Mouse (Mus musculus) neural tube, embryonic 14.5 days (tissue): ENCODE measurements around the gene Myo5c. TPM values are rescaled to one million over a fixed set of nuclear protein-coding genes. Genes with fewer than 3 reads are reported as not detected.

Experiments
- ATAC-seq: fragments of 200-750 bp; cut with Nextera tagmentation; 2 replicates; pipeline ENCODE4 v1.8.0; 2017; ENCODE audit warnings: low read depth, mild to moderate bottlenecking, moderate TSS enrichment, moderate library complexity
- H3K27ac ChIP-seq: fragments of 300-500 bp; sonication (generic); 2 replicates; pipeline ENCODE4 v1.5.1; 2014; ENCODE audit warnings: low read depth, mild to moderate bottlenecking, control low read depth, low read length, moderate library complexity, mixed read lengths
- H3K27me3 ChIP-seq: fragments of 300-500 bp; sonication (generic); 2 replicates; pipeline ENCODE4 v1.6.1; 2014; ENCODE audit warnings: low read length; ENCODE audit not compliant: control insufficient read depth, insufficient read depth
- H3K36me3 ChIP-seq: fragments of 300-500 bp; sonication (generic); 2 replicates; pipeline ENCODE4 v1.6.1; 2014; ENCODE audit warnings: low read length, mixed read lengths; ENCODE audit not compliant: control insufficient read depth, insufficient read depth
- H3K4me1 ChIP-seq: fragments of 300-500 bp; sonication (generic); 2 replicates; pipeline ENCODE4 v1.6.1; 2014; ENCODE audit warnings: low read length; ENCODE audit not compliant: control insufficient read depth, insufficient read depth
- H3K4me2 ChIP-seq: fragments of 300-500 bp; sonication (generic); 2 replicates; pipeline ENCODE4 v1.6.1; 2014; ENCODE audit warnings: mild to moderate bottlenecking, low read depth, low read length, control low read depth
- H3K4me3 ChIP-seq: fragments of 300-500 bp; sonication (generic); 2 replicates; pipeline ENCODE4 v1.5.1; 2014; ENCODE audit warnings: low read depth, low read length, control low read depth, mixed read lengths
- H3K9ac ChIP-seq: fragments of 300-500 bp; sonication (generic); replicated peaks from 2 replicates; pipeline ENCODE4 v1.6.1; 2014; ENCODE audit warnings: low read depth, mild to moderate bottlenecking, control low read depth, low read length, mixed read lengths
- H3K9me3 ChIP-seq: fragments of 300-500 bp; sonication (generic); 2 replicates; pipeline ENCODE4 v1.6.1; 2016; ENCODE audit warnings: low read length; ENCODE audit not compliant: control insufficient read depth
- WGBS: fragments of 180-500 bp; shearing (Covaris S2); extraction: QIAGEN DNeasy Blood & Tissue Kit; methylation state at CpG from one replicate; pipeline ENCODE4 v1.1.7; 2014; 5-methylcytosine and 5-hydroxymethylcytosine counted together
- polyA plus RNA-seq: library from polyadenylated mRNA; unstranded; fragments of >200 nt; fragmentation: Nextera tagmentation; extraction: Ambion mirVana; gene quantifications from 2 replicates; pipeline ENCODE4 v1.2.1, GENCODE M21; 2014

Gene Myo5c
- polyA plus RNA-seq, 1 experiment from 2014 or later: 0.84 TPM

DNA sequence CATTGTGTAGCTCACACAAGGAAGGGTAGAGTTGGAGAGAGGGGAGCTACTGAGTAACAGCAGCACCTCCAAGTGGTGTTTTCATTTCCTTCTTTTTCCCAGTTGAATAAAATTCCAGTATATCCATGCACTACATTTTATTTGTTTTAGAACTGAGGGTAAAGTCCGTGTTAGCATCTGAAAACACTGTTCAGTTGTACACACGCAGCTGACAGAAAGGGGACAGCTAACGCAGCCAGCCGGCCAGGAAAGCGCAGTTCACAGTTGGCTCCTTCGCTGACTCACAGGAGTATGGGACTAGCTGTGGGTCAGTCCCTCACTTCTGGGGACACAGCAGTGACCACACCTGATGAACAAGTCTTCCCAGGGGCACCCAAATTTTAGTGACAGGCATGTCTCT, 35.3 kb downstream of the Myo5c start:
- H3K27me3 ChIP-seq: no peaks in the 10 kb centered on the region
- H3K4me1 ChIP-seq: no peaks in the 10 kb centered on the region
- no peak overlapping the region for H3K9ac ChIP-seq
- H3K4me3 ChIP-seq: no peak overlapping the region
- no peaks in the 10 kb centered on the region for H3K36me3 ChIP-seq
- no peaks in the 10 kb centered on the region for H3K9me3 ChIP-seq
- no peak for ATAC-seq
- WGBS: 84% methylated on average over 6 of the region's 6 CpGs
- H3K27ac ChIP-seq: no peak overlapping the region
- H3K4me2 ChIP-seq: no peak overlapping the region

DNA sequence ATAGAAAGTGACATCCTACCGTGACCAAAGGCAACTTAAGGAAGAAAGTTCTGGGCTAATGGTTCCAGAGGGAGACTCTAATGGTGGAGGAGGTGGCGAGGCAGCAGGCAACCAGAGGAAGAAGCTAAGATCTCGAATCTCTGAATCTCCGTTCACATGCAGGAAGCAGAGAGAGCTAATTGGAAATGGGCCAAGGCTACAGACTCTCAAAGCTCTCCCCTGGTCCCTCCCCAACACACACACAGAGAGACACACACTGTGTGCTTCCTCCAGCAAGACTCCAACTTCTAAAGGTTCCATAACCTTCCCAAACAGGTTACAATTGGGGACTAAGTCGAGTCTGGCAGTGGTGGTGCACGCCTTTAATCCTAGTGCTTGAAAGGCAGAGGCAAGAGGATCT, 38.6 kb downstream of the Myo5c start:
- no peak overlapping the region for H3K4me2 ChIP-seq
- no peaks in the 10 kb centered on the region for H3K9me3 ChIP-seq
- H3K4me3 ChIP-seq: no peak overlapping the region
- H3K4me1 ChIP-seq: no peaks in the 10 kb centered on the region
- no peak for ATAC-seq
- no peak overlapping the region for H3K27ac ChIP-seq
- H3K36me3 ChIP-seq: no peaks in the 10 kb centered on the region
- H3K27me3 ChIP-seq: no peaks in the 10 kb centered on the region
- no peak overlapping the region for H3K9ac ChIP-seq
- WGBS: 70% methylated on average over 6 of the region's 6 CpGs

DNA sequence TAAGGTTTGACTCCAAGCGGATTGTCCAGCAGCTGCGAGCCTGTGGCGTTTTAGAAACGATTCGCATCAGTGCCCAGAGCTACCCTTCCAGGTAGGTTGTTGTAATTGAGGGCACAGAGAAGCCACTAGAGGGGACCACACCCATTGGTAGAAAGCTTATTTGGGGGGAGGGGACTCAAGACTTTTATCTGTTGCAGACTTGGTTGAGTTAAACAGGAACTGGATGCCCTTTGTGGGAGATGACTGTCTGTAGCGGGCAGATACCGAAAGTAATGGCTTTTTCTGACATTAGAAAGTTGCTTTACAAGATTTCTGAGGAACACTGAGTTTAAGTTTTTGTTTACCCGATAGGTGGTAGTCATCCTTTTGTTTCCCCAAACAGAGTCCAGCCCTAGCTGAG, 39.7 kb downstream of the Myo5c start:
- no peak overlapping the region for H3K4me3 ChIP-seq
- WGBS: 95% methylated on average over 8 of the region's 8 CpGs
- no peak overlapping the region for H3K4me2 ChIP-seq
- H3K9ac ChIP-seq: no peak overlapping the region
- H3K4me1 ChIP-seq: no peaks in the 10 kb centered on the region
- no peaks in the 10 kb centered on the region for H3K9me3 ChIP-seq
- H3K27ac ChIP-seq: no peak overlapping the region
- no peak for ATAC-seq
- H3K36me3 ChIP-seq: no peaks in the 10 kb centered on the region
- no peaks in the 10 kb centered on the region for H3K27me3 ChIP-seq

DNA sequence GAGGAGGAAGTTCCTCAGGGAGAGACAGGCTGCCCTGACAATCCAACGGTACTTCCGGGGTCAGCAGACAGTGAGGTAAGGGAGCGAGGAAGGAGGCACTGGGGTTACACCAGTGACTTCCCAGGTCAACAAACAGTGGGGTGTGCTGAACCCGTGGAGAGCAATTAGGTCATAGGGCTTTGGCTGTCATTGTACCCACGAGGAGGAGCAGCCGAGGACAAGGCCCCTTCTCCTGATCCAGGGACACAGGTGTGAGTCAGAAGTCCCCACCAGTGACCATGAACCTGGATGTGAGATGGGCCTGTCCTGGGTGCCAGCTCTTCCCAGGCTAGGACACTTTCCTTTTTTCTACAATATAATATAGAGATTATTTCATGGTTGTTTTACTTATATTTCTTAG, 41.8 kb downstream of the Myo5c start:
- H3K36me3 ChIP-seq: no peaks in the 10 kb centered on the region
- 75% methylated on average over 6 of the region's 6 CpGs for WGBS
- no peak overlapping the region for H3K9ac ChIP-seq
- H3K4me3 ChIP-seq: no peak overlapping the region
- no peak overlapping the region for H3K27ac ChIP-seq
- no peak overlapping the region for H3K4me2 ChIP-seq
- no peaks in the 10 kb centered on the region for H3K9me3 ChIP-seq
- no peaks in the 10 kb centered on the region for H3K4me1 ChIP-seq
- no peaks in the 10 kb centered on the region for H3K27me3 ChIP-seq
- no peak for ATAC-seq

DNA sequence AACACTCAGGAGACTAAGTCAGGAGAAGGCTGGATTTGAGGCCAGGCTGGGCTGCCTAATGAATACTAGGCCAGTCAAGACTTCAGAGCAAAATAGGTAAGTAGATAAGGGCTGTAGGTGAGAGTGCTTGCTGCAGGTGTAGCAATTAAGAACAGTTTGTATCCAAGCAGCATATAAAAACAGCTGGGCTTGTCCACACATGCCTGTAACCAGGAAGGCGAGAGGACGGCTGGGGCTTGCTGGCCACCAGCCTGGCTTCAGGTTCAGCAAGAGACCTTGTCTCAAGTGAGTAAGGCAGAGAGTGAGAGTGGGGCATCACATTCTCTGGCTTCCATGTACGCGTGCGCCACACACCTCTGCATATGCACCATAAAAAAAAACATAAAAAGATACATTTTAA, 42.7 kb downstream of the Myo5c start:
- WGBS: 98% methylated on average over 5 of the region's 5 CpGs
- Histone ChIP-seq H3K27ac (no peak overlapping the region), H3K36me3 (no peaks in the 10 kb centered on the region), H3K4me1 (no peaks in the 10 kb centered on the region), H3K9me3 (no peaks in the 10 kb centered on the region), H3K27me3 (no peaks in the 10 kb centered on the region), H3K9ac (no peak overlapping the region), H3K4me2 (no peak overlapping the region), H3K4me3 (no peak overlapping the region)
- no peak for ATAC-seq

DNA sequence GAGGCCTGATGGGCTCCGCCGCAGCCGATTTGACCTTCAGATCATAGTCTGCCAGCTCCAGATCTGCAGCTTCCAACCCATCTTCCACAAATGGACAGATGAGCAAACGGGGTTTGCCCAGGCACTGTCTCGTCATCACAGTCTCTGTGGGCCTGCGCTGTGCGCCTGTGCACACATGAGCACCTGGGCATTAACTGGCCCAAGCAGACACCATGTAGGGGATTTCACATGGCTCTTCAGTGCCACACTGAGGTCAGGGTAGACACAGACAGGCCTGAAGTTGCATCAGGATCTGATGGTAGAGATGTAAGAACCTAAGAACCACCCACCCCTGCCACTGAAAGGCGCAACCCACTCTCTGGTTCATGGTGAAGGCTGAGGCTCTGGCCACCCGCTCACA, 43.2 kb downstream of the Myo5c start:
- H3K4me1 ChIP-seq: no peaks in the 10 kb centered on the region
- 95% methylated on average over 9 of the region's 9 CpGs for WGBS
- H3K4me3 ChIP-seq: no peak overlapping the region
- no peak overlapping the region for H3K9ac ChIP-seq
- no peak overlapping the region for H3K4me2 ChIP-seq
- H3K27ac ChIP-seq: no peak overlapping the region
- H3K36me3 ChIP-seq: no peaks in the 10 kb centered on the region
- no peaks in the 10 kb centered on the region for H3K27me3 ChIP-seq
- H3K9me3 ChIP-seq: no peaks in the 10 kb centered on the region
- no peak for ATAC-seq

DNA sequence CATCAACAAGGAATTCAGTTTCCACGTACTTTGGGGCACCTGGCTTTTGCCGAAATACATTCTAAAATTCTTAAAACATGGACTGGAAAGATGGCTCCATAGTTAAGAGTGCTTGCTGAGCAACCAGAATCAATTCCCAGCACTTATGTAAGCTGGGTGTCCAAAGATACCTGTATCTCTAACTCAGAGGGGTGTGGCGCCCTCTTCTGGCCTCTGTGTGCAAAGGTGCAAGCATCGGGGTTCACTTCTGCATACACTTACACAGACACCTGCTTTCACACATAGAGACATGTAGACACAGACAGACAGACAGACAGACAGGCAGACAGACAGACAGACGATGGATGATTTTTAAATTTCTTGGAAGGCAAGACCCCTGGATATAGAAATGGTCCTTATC, 49.0 kb downstream of the Myo5c start:
- Histone ChIP-seq H3K4me1 (no peaks in the 10 kb centered on the region), H3K27ac (no peak overlapping the region), H3K4me2 (no peak overlapping the region), H3K9me3 (no peaks in the 10 kb centered on the region), H3K4me3 (no peak overlapping the region), H3K27me3 (no peaks in the 10 kb centered on the region), H3K36me3 (no peaks in the 10 kb centered on the region), H3K9ac (no peak overlapping the region)
- no peak for ATAC-seq
- 52% methylated on average over 5 of the region's 5 CpGs for WGBS

DNA sequence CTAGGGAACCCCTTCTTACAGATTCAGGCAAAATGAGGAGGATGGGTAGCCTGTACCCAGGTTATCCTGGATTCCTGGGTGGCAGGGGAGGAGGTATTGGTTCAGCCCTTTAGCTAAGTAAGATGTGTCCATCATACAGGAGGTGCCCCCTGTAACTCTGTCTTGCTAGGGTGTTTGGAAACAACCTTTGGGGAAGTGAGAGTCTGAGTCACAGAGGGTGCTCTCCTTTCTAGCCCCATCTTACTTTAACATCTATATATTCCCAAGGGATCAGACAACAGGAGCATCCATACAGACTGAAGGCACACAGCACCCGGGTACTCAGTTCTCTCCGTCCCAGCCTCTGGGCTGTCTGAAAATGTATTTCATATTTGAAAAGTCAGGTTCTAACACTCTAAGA, 50.4 kb downstream of the Myo5c start:
- no peak overlapping the region for H3K4me2 ChIP-seq
- no peaks in the 10 kb centered on the region for H3K36me3 ChIP-seq
- no peaks in the 10 kb centered on the region for H3K9me3 ChIP-seq
- H3K9ac ChIP-seq: no peak overlapping the region
- 82% methylated on average over 2 of the region's 2 CpGs for WGBS
- no peaks in the 10 kb centered on the region for H3K27me3 ChIP-seq
- H3K4me3 ChIP-seq: no peak overlapping the region
- ATAC-seq: no peak
- H3K27ac ChIP-seq: no peak overlapping the region
- no peaks in the 10 kb centered on the region for H3K4me1 ChIP-seq

DNA sequence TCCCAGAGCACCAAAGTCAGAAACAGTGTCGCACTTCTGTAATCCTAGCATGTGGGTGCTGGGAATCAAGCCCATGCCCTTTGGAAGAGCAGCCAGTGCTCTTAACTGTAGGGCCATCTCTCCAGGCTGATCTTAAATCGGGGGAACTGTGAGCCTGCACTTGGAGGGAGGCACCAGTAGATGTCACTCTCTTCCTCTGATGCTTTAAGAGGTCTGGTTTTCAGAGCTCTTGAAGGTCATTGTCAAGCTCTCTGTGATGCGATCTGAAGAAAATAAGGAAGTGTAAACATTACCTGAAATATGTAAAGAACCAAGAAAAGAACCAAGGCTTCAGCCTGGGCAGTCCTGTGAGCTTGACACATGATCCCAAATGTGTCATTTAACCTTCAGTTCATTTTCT, 51.0 kb downstream of the Myo5c start:
- Histone ChIP-seq H3K27ac (no peak overlapping the region), H3K4me1 (no peaks in the 10 kb centered on the region), H3K36me3 (no peaks in the 10 kb centered on the region), H3K9me3 (no peaks in the 10 kb centered on the region), H3K9ac (no peak overlapping the region), H3K4me3 (no peak overlapping the region), H3K4me2 (no peak overlapping the region), H3K27me3 (no peaks in the 10 kb centered on the region)
- peak; percentile 71; the same call in 1 of the 2 replicates for ATAC-seq
- WGBS: 14% methylated on average over 3 of the region's 3 CpGs

DNA sequence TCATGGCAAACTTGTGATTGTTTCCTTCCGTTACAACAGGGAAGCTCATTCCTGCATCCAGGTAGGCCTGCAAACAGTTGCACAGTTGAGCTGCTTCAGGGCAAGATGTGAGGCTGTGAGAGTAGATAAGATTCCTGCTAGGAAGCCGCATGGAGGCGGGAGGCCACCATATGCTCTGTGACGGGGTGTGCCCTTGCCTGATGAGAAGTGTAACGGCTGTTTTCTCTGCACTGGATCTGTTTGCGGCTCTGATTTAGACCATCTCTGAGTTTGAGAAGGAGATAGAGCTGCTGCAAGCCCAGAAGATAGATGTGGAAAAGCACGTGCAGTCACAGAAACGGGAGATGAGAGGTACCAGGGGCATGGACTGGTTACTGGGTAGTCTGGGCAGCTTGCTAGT, 51.8 kb downstream of the Myo5c start:
- Histone ChIP-seq H3K4me2 (no peak overlapping the region), H3K9ac (no peak overlapping the region), H3K27me3 (no peaks in the 10 kb centered on the region), H3K4me1 (no peaks in the 10 kb centered on the region), H3K36me3 (no peaks in the 10 kb centered on the region), H3K9me3 (no peaks in the 10 kb centered on the region), H3K27ac (no peak overlapping the region), H3K4me3 (no peak overlapping the region)
- WGBS: 82% methylated on average over 8 of the region's 8 CpGs
- ATAC-seq: no peak
